Mouse (Mus musculus) hindbrain, embryonic 15.5 days (tissue): Measurements from ENCODE around the gene Cacng3. TPM values are rescaled to one million over a fixed set of nuclear protein-coding genes. Genes with fewer than 3 reads are reported as not detected.

ENCODE experiments used
- ATAC-seq: fragments of 200-750 bp; cut with Nextera tagmentation; 2 replicates; pipeline ENCODE4 v1.8.0; 2017; ENCODE audit warnings: low read depth, moderate number of reproducible peaks, moderate TSS enrichment; ENCODE audit not compliant: low FRiP score
- H3K27ac ChIP-seq: fragments of 300-500 bp; sonication (generic); replicated peaks from 2 replicates; pipeline ENCODE4 v1.5.1; 2015; ENCODE audit warnings: mild to moderate bottlenecking, inconsistent platforms
- H3K27me3 ChIP-seq: fragments of 300-500 bp; sonication (generic); 2 replicates; pipeline ENCODE4 v1.6.1; 2015; ENCODE audit warnings: control low read depth, inconsistent platforms
- H3K36me3 ChIP-seq: fragments of 300-500 bp; sonication (generic); 2 replicates; pipeline ENCODE4 v1.6.1; 2015; ENCODE audit warnings: control low read depth, inconsistent platforms
- H3K4me1 ChIP-seq: fragments of 300-500 bp; sonication (generic); replicated peaks from 2 replicates; pipeline ENCODE4 v1.6.1; 2015; ENCODE audit warnings: control low read depth, inconsistent platforms
- H3K4me2 ChIP-seq: fragments of 300-500 bp; sonication (generic); 2 replicates; pipeline ENCODE4 v1.6.1; 2015; ENCODE audit warnings: moderate library complexity, mild to moderate bottlenecking, inconsistent platforms
- H3K4me3 ChIP-seq: fragments of 300-500 bp; sonication (generic); 2 replicates; pipeline ENCODE4 v1.5.1; 2015; ENCODE audit warnings: mild to moderate bottlenecking, inconsistent platforms
- H3K9ac ChIP-seq: fragments of 300-500 bp; sonication (generic); 2 replicates; pipeline ENCODE4 v1.6.1; 2015; ENCODE audit warnings: inconsistent platforms
- H3K9me3 ChIP-seq: fragments of 300-500 bp; sonication (generic); 2 replicates; pipeline ENCODE4 v1.6.1; 2016; ENCODE audit warnings: control low read depth, inconsistent platforms
- WGBS: fragments of 180-500 bp; shearing (Covaris S2); methylation state at CpG from one replicate; pipeline ENCODE4 v1.1.7; 2015; 5-methylcytosine and 5-hydroxymethylcytosine counted together
- polyA plus RNA-seq: library from polyadenylated mRNA; unstranded; fragments of >200 nt; fragmentation: Nextera tagmentation; extraction: Ambion mirVana; gene quantifications from 2 replicates; pipeline ENCODE4 v1.2.1, GENCODE M21; 2015

Gene Cacng3
- polyA plus RNA-seq, 1 experiment from 2014 or later: 24.8 TPM

GRCm38 (mm10) chr7:122789929-122790328 lies 119.6 kb downstream of the Cacng3 start:
- no peak for ATAC-seq
- H3K27ac ChIP-seq: no peak overlapping the region
- 90% methylated on average over 7 of the region's 7 CpGs for WGBS

GRCm38 (mm10) chr7:122793655-122794346 lies 123.5 kb downstream of the Cacng3 start:
- no peak overlapping the region for H3K4me2 ChIP-seq
- no peak for ATAC-seq
- no peak overlapping the region for H3K9ac ChIP-seq
- no peaks in the 10 kb centered on the region for H3K9me3 ChIP-seq
- H3K27ac ChIP-seq: no peak overlapping the region
- H3K36me3 ChIP-seq: no peaks in the 10 kb centered on the region
- H3K4me1 ChIP-seq: no peaks in the 10 kb centered on the region
- H3K4me3 ChIP-seq: no peak overlapping the region
- WGBS: 32% methylated on average over 6 of the region's 6 CpGs
- no peaks in the 10 kb centered on the region for H3K27me3 ChIP-seq

More at GRCm38 (mm10) chr7:122789929-122790328, 119.6 kb downstream of the Cacng3 start:
- Histone ChIP-seq H3K9ac (no peak overlapping the region), H3K4me2 (no peak overlapping the region), H3K4me3 (no peak overlapping the region), H3K36me3 (no peaks in the 10 kb centered on the region), H3K27me3 (no peaks in the 10 kb centered on the region), H3K9me3 (no peaks in the 10 kb centered on the region), H3K4me1 (no peaks in the 10 kb centered on the region)

DNA sequence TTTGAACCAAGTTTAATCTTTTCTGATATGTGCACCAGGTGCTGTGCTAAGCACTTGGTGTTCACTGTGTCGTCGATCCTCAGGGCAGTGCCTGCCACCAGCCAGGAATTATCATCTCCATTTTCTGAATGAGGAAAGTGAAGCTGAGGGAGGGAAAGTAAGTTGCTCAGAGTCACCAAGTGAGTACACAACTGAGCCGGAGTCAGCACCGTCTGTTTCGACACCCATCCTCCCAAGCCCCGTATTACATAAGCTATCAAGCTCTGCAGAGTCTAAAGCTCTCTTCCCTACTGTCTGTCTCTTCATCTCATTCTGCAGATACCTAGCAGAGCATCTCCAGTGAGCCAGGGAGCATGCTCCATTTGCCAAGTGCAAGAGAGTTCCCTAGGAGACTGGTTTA lies 124.8 kb downstream of the Cacng3 start:
- 86% methylated on average over 6 of the region's 6 CpGs for WGBS
- no peaks in the 10 kb centered on the region; the same call in 1 of the 2 replicates for H3K4me1 ChIP-seq
- no peaks in the 10 kb centered on the region for H3K9me3 ChIP-seq
- no peak overlapping the region for H3K27ac ChIP-seq
- no peak for ATAC-seq
- no peaks in the 10 kb centered on the region for H3K36me3 ChIP-seq
- no peak overlapping the region for H3K9ac ChIP-seq
- no peaks in the 10 kb centered on the region for H3K27me3 ChIP-seq
- no peak overlapping the region for H3K4me2 ChIP-seq
- H3K4me3 ChIP-seq: no peak overlapping the region

DNA sequence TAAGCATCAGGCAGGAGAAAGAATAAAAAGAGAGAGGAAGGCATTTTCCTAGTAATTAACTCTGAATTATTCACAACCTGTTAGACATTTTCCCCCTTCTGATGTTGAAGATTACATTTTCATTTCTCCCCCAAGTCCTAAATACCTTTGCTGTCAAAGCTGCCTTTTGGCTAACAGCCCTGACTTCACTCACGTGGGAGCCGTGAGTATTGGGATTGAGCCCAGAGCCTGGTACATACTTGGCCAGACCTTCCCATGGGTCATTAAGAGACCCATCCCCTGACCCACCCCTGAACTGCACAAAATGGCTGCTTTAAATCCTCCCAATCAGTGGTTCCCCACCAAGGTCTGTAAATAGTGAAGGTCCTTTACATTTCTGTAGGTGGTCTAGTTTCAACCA lies 130.5 kb downstream of the Cacng3 start:
- 67% methylated on average over 2 of the region's 2 CpGs for whole genome bisulfite sequencing
- ATAC-seq: no peak
- H3K4me2 ChIP-seq: no peak overlapping the region
- H3K27me3 ChIP-seq: no peaks in the 10 kb centered on the region
- H3K9me3 ChIP-seq: no peaks in the 10 kb centered on the region
- no peaks in the 10 kb centered on the region for H3K36me3 ChIP-seq
- H3K4me1 ChIP-seq: peaks cover 3% of the 10 kb centered on the region
- H3K27ac ChIP-seq: no peak overlapping the region
- H3K9ac ChIP-seq: no peak overlapping the region
- no peak overlapping the region for H3K4me3 ChIP-seq

- Histone ChIP-seq H3K4me1 (peaks cover 3% of the 10 kb centered on the region), H3K27ac (no peak overlapping the region), H3K36me3 (no peaks in the 10 kb centered on the region), H3K4me2 (no peak overlapping the region), H3K4me3 (no peak overlapping the region), H3K9me3 (no peaks in the 10 kb centered on the region), H3K27me3 (no peaks in the 10 kb centered on the region), H3K9ac (no peak overlapping the region)
- 52% methylated on average over 9 of the region's 9 CpGs for WGBS
- ATAC-seq: peak; percentile 63
Measured at GRCm38 (mm10) chr7:122803839-122804496, 133.7 kb downstream of the Cacng3 start.

- Histone ChIP-seq H3K9me3 (no peaks in the 10 kb centered on the region), H3K4me2 (no peak overlapping the region), H3K27ac (no peak overlapping the region), H3K36me3 (no peaks in the 10 kb centered on the region), H3K27me3 (no peaks in the 10 kb centered on the region), H3K4me1 (peaks cover 3% of the 10 kb centered on the region), H3K9ac (no peak overlapping the region), H3K4me3 (no peak overlapping the region)
- ATAC-seq: no peak
- WGBS: 69% methylated on average over 5 of the region's 5 CpGs
Measured at GRCm38 (mm10) chr7:122806531-122806930, 136.2 kb downstream of the Cacng3 start.

- H3K4me3 ChIP-seq: no peak overlapping the region
- H3K4me1 ChIP-seq: no peaks in the 10 kb centered on the region
- H3K9me3 ChIP-seq: no peaks in the 10 kb centered on the region
- 55% methylated on average over 1 of the region's 1 CpGs for WGBS
- H3K27me3 ChIP-seq: no peaks in the 10 kb centered on the region
- H3K27ac ChIP-seq: no peak overlapping the region
- no peak overlapping the region for H3K9ac ChIP-seq
- H3K4me2 ChIP-seq: no peak overlapping the region
- H3K36me3 ChIP-seq: no peaks in the 10 kb centered on the region
- ATAC-seq: no peak
Measured at GRCm38 (mm10) chr7:122813724-122814123, 143.4 kb downstream of the Cacng3 start.

DNA sequence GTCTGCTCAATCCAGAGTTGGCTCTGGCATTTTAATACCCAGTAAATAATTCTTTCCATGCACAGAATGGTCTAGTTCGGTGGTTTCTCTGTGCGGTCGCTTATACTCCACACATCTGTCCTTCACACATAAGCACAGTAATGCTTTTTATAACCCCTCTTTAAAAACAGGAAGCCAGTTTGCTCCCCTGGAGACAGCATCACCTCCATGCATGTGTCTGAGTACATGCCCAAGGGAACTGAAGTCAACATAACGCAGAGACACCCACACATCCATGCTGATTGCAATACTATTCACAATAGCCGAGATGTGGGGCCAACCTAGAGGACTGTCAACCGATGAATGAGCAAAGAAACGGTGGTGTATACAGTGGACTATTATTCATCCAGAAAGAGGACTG lies 147.3 kb downstream of the Cacng3 start:
- Histone ChIP-seq H3K36me3 (no peaks in the 10 kb centered on the region), H3K4me3 (no peak overlapping the region), H3K4me1 (no peaks in the 10 kb centered on the region), H3K9ac (no peak overlapping the region), H3K27me3 (no peaks in the 10 kb centered on the region), H3K9me3 (no peaks in the 10 kb centered on the region), H3K27ac (no peak overlapping the region), H3K4me2 (no peak overlapping the region)
- no peak for ATAC-seq
- WGBS: 90% methylated on average over 7 of the region's 7 CpGs
